Mouse (Mus musculus) heart, embryonic 16.5 days (tissue): ENCODE data around the gene Atp13a1. TPM values are rescaled to one million over a fixed set of nuclear protein-coding genes. Genes with fewer than 3 reads are reported as not detected.
A peak's percentile ranks its signal among the peaks of the same experiment; 100 is the strongest.

Source experiments
- ATAC-seq: fragments of 200-750 bp; cut with Nextera tagmentation; replicated peaks from 2 replicates; pipeline ENCODE4 v1.8.0; 2017; ENCODE audit warnings: moderate number of reproducible peaks; ENCODE audit not compliant: insufficient read depth, low FRiP score; ENCODE audit errors: extremely low read depth
- H3K27ac ChIP-seq: fragments of 300-500 bp; sonication (generic); 2 replicates; pipeline ENCODE4 v1.5.1; 2014; ENCODE audit warnings: mild to moderate bottlenecking, low read length, control low read depth, moderate library complexity
- H3K27me3 ChIP-seq: fragments of 300-500 bp; sonication (generic); 2 replicates; pipeline ENCODE4 v1.6.1; 2014; ENCODE audit warnings: low read length, mixed read lengths; ENCODE audit not compliant: control insufficient read depth, insufficient read depth
- H3K36me3 ChIP-seq: fragments of 300-500 bp; sonication (generic); 2 replicates; pipeline ENCODE4 v1.6.1; 2014; ENCODE audit not compliant: control insufficient read depth, insufficient read depth
- H3K4me1 ChIP-seq: fragments of 300-500 bp; sonication (generic); 2 replicates; pipeline ENCODE4 v1.6.1; 2014; ENCODE audit warnings: low read length, mixed read lengths; ENCODE audit not compliant: control insufficient read depth, insufficient read depth
- H3K4me2 ChIP-seq: fragments of 300-500 bp; sonication (generic); 2 replicates; pipeline ENCODE4 v1.6.1; 2014; ENCODE audit warnings: low read depth, mild to moderate bottlenecking, control low read depth, low read length
- H3K4me3 ChIP-seq: fragments of 300-500 bp; sonication (generic); 2 replicates; pipeline ENCODE4 v1.5.1; 2014; ENCODE audit warnings: mild to moderate bottlenecking, control low read depth, low read length
- H3K9ac ChIP-seq: fragments of 300-500 bp; sonication (generic); 2 replicates; pipeline ENCODE4 v1.6.1; 2014; ENCODE audit warnings: low read length, control low read depth
- H3K9me3 ChIP-seq: fragments of 300-500 bp; sonication (generic); replicated peaks from 2 replicates; pipeline ENCODE4 v1.6.1; 2016; ENCODE audit warnings: low read length; ENCODE audit not compliant: control insufficient read depth
- WGBS: fragments of 180-500 bp; shearing (Covaris S2); extraction: QIAGEN DNeasy Blood & Tissue Kit; methylation state at CpG from one replicate; pipeline ENCODE4 v1.1.7; 2014; 5-methylcytosine and 5-hydroxymethylcytosine counted together
- polyA plus RNA-seq: library from polyadenylated mRNA; unstranded; fragments of >200 nt; fragmentation: Nextera tagmentation; extraction: Ambion mirVana; gene quantifications from 2 replicates; pipeline ENCODE4 v1.2.1, GENCODE M21; 2015

Atp13a1 gene
- polyA plus RNA-seq, 1 experiment from 2014 or later = 29.3 TPM

- no peaks in the 10 kb centered on the region for H3K36me3 ChIP-seq
- H3K9me3 ChIP-seq = no peaks in the 10 kb centered on the region
- peak within 1 kb of the TSS; percentile 99 for H3K27ac ChIP-seq
- peaks cover 17% of the 10 kb centered on the region for H3K4me1 ChIP-seq
- ATAC-seq = peak; percentile 99
- no peaks in the 10 kb centered on the region for H3K27me3 ChIP-seq
- peak within 1 kb of the TSS; percentile 84 for H3K4me2 ChIP-seq
- WGBS = under 1% methylated on average over 41 of the region's 41 CpGs
- peak within 1 kb of the TSS; percentile 77 for H3K4me3 ChIP-seq
- peak within 1 kb of the TSS; percentile 95 for H3K9ac ChIP-seq
These were observed 16.3 kb upstream of the Atp13a1 start, which contains the start of gene Gm20422 for GRCm38 (mm10) chr8:69774503-69775148. TSS of gene Gm20422 (minus strand) at chr8:69774886.

- 50% methylated on average over 2 of the region's 2 CpGs for WGBS
These were observed 15.8 kb upstream of the Atp13a1 start for GRCm38 (mm10) chr8:69775149-69775534.

GRCm38 (mm10) chr8:69777111-69777510 is 13.9 kb upstream of the Atp13a1 start:
- no peaks in the 10 kb centered on the region for H3K27me3 ChIP-seq
- WGBS = 61% methylated on average over 11 of the region's 12 CpGs
- ATAC-seq = no peak
- no peak overlapping the region for H3K4me2 ChIP-seq
- H3K9me3 ChIP-seq = no peaks in the 10 kb centered on the region
- H3K36me3 ChIP-seq = no peaks in the 10 kb centered on the region
- H3K4me3 ChIP-seq = no peak overlapping the region
- peaks cover 16% of the 10 kb centered on the region for H3K4me1 ChIP-seq
- H3K9ac ChIP-seq = no peak overlapping the region
- H3K27ac ChIP-seq = no peak overlapping the region

More at GRCm38 (mm10) chr8:69775149-69775534, 15.8 kb upstream of the Atp13a1 start:
- Histone ChIP-seq H3K9me3 (no peaks in the 10 kb centered on the region), H3K27ac (no peak overlapping the region), H3K36me3 (no peaks in the 10 kb centered on the region), H3K9ac (no peak overlapping the region), H3K4me2 (peak overlapping the region; percentile 51), H3K4me3 (peak overlapping the region; percentile 77), H3K4me1 (peaks cover 17% of the 10 kb centered on the region), H3K27me3 (no peaks in the 10 kb centered on the region)
- ATAC-seq = no peak

- Histone ChIP-seq H3K36me3 (peaks cover 4% of the 10 kb centered on the region), H3K27me3 (no peaks in the 10 kb centered on the region), H3K27ac (no peak overlapping the region), H3K9me3 (no peaks in the 10 kb centered on the region), H3K4me1 (peaks cover 16% of the 10 kb centered on the region), H3K4me2 (no peak overlapping the region), H3K4me3 (no peak overlapping the region), H3K9ac (no peak overlapping the region)
- ATAC-seq = no peak
- WGBS = 78% methylated on average over 5 of the region's 5 CpGs
These were observed 1.9 kb upstream of the Atp13a1 start for GRCm38 (mm10) chr8:69789105-69789504.

- ATAC-seq = no peak
- Histone ChIP-seq H3K4me3 (no peak overlapping the region), H3K27me3 (no peaks in the 10 kb centered on the region), H3K4me2 (peak overlapping the region; percentile 76; the same call in 1 of the 2 replicates), H3K27ac (no peak overlapping the region), H3K9me3 (no peaks in the 10 kb centered on the region), H3K9ac (no peak overlapping the region; the same call in 1 of the 2 replicates), H3K4me1 (peaks cover 16% of the 10 kb centered on the region), H3K36me3 (peaks cover 11% of the 10 kb centered on the region)
- WGBS = 58% methylated on average over 5 of the region's 5 CpGs
These were observed 1.2 kb upstream of the Atp13a1 start for GRCm38 (mm10) chr8:69789731-69790130.

- Histone ChIP-seq H3K4me2 (peak overlapping the region; percentile 76), H3K4me3 (peak overlapping the region; percentile 98)
These were observed 599 bp upstream of the Atp13a1 start for GRCm38 (mm10) chr8:69790364-69790763.

GRCm38 (mm10) chr8:69791415-69792068 is 579 bp downstream of the Atp13a1 start:
- under 1% methylated on average over 48 of the region's 48 CpGs for WGBS
- Histone ChIP-seq H3K4me1 (peaks cover 16% of the 10 kb centered on the region), H3K27me3 (no peaks in the 10 kb centered on the region), H3K9me3 (no peaks in the 10 kb centered on the region), H3K36me3 (peaks cover 20% of the 10 kb centered on the region), H3K9ac (peak overlapping the region; percentile 97), H3K27ac (peak overlapping the region; percentile 94), H3K4me2 (peak overlapping the region; percentile 73), H3K4me3 (peak overlapping the region; percentile 98)
- ATAC-seq = peak; percentile 45

More at GRCm38 (mm10) chr8:69790364-69790763, 599 bp upstream of the Atp13a1 start:
- H3K9me3 ChIP-seq = no peaks in the 10 kb centered on the region
- 24% methylated on average over 11 of the region's 11 CpGs for WGBS
- H3K9ac ChIP-seq = peak overlapping the region; percentile 97
- H3K27ac ChIP-seq = peak overlapping the region; percentile 94
- peaks cover 15% of the 10 kb centered on the region for H3K36me3 ChIP-seq
- H3K27me3 ChIP-seq = no peaks in the 10 kb centered on the region
- ATAC-seq = no peak
- H3K4me1 ChIP-seq = peaks cover 16% of the 10 kb centered on the region

GRCm38 (mm10) chr8:69793666-69794065 is 2.7 kb downstream of the Atp13a1 start:
- no peaks in the 10 kb centered on the region for H3K27me3 ChIP-seq

GRCm38 (mm10) chr8:69794096-69794495 is 3.1 kb downstream of the Atp13a1 start:
- no peak overlapping the region for H3K9ac ChIP-seq
- no peak overlapping the region for H3K4me3 ChIP-seq
- H3K27ac ChIP-seq = no peak overlapping the region
- H3K27me3 ChIP-seq = no peaks in the 10 kb centered on the region
- no peak overlapping the region for H3K4me2 ChIP-seq
- no peaks in the 10 kb centered on the region for H3K9me3 ChIP-seq
- H3K4me1 ChIP-seq = peaks cover 16% of the 10 kb centered on the region
- peaks cover 45% of the 10 kb centered on the region for H3K36me3 ChIP-seq
- WGBS = 92% methylated on average over 3 of the region's 3 CpGs
- ATAC-seq = no peak

More at GRCm38 (mm10) chr8:69793666-69794065, 2.7 kb downstream of the Atp13a1 start:
- H3K9ac ChIP-seq = no peak overlapping the region
- WGBS = 91% methylated on average over 4 of the region's 4 CpGs
- no peak for ATAC-seq
- H3K4me3 ChIP-seq = no peak overlapping the region
- no peak overlapping the region for H3K27ac ChIP-seq
- H3K36me3 ChIP-seq = peaks cover 41% of the 10 kb centered on the region
- peaks cover 16% of the 10 kb centered on the region for H3K4me1 ChIP-seq
- no peaks in the 10 kb centered on the region for H3K9me3 ChIP-seq
- H3K4me2 ChIP-seq = no peak overlapping the region
